Mouse (Mus musculus): ENCODE results near the gene Dnaaf2. TPM values are rescaled to one million over a fixed set of nuclear protein-coding genes. Genes with fewer than 3 reads are reported as not detected.

The Dnaaf2 gene
- polyA plus RNA-seq, 1 experiment from 2014 or later: 11.1 TPM

DNA sequence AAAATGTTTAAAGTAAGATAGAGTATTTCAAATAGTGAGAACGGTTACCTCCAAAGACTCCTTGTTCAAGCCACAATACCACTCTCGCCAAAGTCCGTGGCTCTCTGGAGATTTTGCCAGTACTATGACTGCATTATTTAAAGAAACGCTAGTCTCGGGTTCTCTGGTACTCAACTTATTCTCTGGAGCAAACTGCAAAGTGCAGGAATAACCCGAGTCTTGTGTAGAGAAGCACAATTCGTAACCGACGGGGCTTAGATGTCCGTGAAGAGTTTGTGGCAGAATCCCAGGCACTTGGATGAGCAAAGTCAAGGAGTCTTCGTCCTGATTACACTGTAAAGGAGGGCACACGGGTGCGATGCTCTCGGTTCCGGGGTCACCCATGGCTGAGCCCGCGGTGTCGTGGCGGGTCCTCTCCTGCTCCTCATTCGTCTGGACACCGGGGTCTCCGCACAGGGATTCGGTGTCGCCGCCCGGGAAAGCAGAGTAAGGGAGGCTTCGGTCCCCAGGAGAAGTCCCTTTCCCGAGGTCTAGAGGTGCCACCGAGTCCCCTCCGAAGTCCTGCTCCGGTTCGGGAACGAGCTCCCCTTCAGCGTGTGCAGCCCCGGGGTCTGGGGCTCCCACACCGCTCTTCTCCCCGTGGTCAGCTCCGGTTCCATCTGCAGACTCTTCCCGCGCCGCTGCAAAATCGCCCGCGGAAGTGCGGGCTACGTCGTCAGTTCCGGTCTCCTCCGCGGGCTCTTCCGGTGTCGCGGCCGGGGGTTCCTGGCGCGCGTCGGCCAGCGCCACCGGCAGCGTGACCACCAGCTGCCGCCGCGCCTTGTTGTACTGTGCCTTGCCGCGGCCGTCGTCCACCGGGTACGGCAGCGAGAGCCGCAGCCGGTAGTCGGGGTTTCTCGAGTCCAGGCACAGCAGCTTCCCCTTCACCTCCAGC is 1.5 kb downstream of the Dnaaf2 start, which contains the start of gene Gm49383:
Gene Gm49383 (minus strand): TSS at position 661 of the 934 bp plus-strand sequence.
- Histone ChIP-seq H3K4me2 (peak within 1 kb of the TSS; percentile 91), H3K9me3 (replicated peaks) (no peaks in the 10 kb centered on the region), H3K27ac (peak within 1 kb of the TSS; percentile 91), H3K4me3 (peak within 1 kb of the TSS; percentile 93), H3K9ac (peak within 1 kb of the TSS; percentile 90), H3K27me3 (no peaks in the 10 kb centered on the region), H3K36me3 (ENCODE audit: poor library complexity, severe bottlenecking) (peaks cover 23% of the 10 kb centered on the region), H3K4me1 (peaks cover 29% of the 10 kb centered on the region)
- WGBS: under 1% methylated on average over 73 of the region's 75 CpGs
- peak; percentile 89 for ATAC-seq

DNA sequence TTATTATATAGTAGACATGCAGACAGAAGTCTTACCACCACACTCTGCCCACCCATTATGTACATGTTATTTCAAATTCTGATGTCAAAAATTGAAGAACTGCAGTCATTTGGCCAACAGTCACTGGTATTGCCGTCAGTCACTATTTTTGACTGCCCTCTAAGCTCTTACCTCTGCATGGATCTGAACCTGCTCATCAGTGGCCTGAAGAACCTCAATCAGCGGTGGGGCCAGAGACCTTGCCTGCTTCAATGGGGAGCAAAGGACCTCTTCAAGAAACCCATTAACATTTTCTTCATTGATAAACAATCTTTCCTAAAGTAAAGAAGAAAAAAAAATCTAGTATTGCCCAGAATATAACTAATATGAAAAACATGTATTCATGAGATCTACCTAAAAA is 5.6 kb downstream of the Dnaaf2 start:
- Histone ChIP-seq H3K4me3 (no peak overlapping the region), H3K9ac (no peak overlapping the region), H3K4me1 (peaks cover 13% of the 10 kb centered on the region), H3K27ac (no peak overlapping the region), H3K27me3 (no peaks in the 10 kb centered on the region), H3K9me3 (replicated peaks) (no peaks in the 10 kb centered on the region), H3K36me3 (ENCODE audit: poor library complexity, severe bottlenecking) (peaks cover 28% of the 10 kb centered on the region), H3K4me2 (no peak overlapping the region)
- 92% methylated on average over 2 of the region's 2 CpGs for WGBS
- no peak for ATAC-seq

DNA sequence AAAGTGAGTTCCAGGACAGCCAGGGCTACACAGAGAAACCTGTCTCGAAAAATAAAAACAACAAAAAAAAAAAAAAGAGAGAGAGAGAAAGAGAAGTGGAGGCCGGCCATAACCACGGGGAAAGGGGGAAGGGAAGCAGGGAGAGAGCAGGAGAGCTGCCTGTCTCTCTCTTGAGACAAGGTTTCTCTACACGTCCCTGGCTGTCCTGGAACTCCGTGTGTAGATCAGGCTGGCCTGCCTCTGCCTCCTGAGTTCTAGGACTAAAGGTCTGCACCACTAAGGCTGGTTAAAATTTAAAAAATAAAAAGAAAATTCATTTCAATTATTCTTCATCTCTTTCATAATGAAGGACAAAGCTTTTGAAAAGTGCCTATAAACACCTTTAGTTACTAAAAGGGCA is 6.8 kb downstream of the Dnaaf2 start:
- H3K9ac ChIP-seq: no peak overlapping the region
- WGBS: 92% methylated on average over 5 of the region's 5 CpGs
- no peak overlapping the region for H3K4me3 ChIP-seq
- H3K27me3 ChIP-seq: no peaks in the 10 kb centered on the region
- H3K9me3 ChIP-seq (replicated peaks): no peaks in the 10 kb centered on the region
- peaks cover 33% of the 10 kb centered on the region for H3K36me3 ChIP-seq (ENCODE audit: poor library complexity, severe bottlenecking)
- peaks cover 22% of the 10 kb centered on the region for H3K4me1 ChIP-seq
- no peak overlapping the region for H3K4me2 ChIP-seq
- H3K27ac ChIP-seq: no peak overlapping the region
- ATAC-seq: no peak

DNA sequence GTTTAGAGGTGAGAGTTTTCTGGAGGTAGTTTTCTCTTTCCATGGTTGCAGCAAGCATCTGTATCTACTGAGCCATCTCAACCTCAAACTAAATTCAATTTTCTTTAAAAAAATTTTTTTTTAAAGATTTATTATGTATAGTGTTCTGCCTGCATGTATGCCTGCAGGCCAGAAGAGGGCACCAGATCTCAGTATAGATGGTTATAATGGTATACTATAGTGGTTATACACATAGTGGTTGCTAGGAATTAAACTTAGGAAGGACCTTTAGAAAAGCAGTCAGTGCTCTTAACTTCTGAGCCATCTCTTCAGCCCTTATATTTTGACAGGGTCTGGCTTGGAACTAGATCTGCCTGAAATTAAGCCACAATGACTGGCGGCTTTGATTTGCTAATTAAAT is 7.7 kb downstream of the Dnaaf2 start:
- ATAC-seq: no peak
- Histone ChIP-seq H3K36me3 (ENCODE audit: poor library complexity, severe bottlenecking) (peaks cover 33% of the 10 kb centered on the region), H3K9me3 (replicated peaks) (no peaks in the 10 kb centered on the region), H3K4me3 (no peak overlapping the region), H3K27ac (no peak overlapping the region), H3K4me1 (peaks cover 17% of the 10 kb centered on the region), H3K4me2 (no peak overlapping the region), H3K9ac (no peak overlapping the region), H3K27me3 (no peaks in the 10 kb centered on the region)
- 93% methylated on average over 1 of the region's 1 CpGs for WGBS

DNA sequence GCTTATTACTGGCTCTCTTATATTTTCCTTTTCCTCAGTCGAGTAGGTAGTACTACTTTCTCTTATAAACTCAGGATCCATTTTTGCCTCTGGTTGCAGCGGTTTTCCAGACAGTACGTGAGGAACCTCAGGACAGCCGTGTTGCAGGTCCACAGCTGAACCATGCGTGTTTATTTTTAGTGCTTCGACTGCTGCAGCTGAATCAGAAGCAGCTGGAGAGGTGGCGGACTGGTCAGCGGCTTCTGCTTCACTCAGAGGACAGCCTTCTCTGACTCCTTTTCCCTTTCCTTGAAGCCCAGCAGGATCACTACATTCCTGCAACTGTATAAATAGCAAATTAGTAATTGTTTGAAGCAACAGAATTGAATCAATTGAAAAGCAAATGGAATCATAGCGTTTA is 8.2 kb downstream of the Dnaaf2 start:
- H3K4me3 ChIP-seq: no peak overlapping the region
- no peak for ATAC-seq
- H3K9me3 ChIP-seq (replicated peaks): no peaks in the 10 kb centered on the region
- WGBS: 96% methylated on average over 9 of the region's 9 CpGs
- H3K9ac ChIP-seq: no peak overlapping the region
- H3K4me2 ChIP-seq: no peak overlapping the region
- H3K4me1 ChIP-seq: peaks cover 18% of the 10 kb centered on the region
- H3K27ac ChIP-seq: no peak overlapping the region
- H3K27me3 ChIP-seq: no peaks in the 10 kb centered on the region
- peaks cover 33% of the 10 kb centered on the region for H3K36me3 ChIP-seq (ENCODE audit: poor library complexity, severe bottlenecking)

DNA sequence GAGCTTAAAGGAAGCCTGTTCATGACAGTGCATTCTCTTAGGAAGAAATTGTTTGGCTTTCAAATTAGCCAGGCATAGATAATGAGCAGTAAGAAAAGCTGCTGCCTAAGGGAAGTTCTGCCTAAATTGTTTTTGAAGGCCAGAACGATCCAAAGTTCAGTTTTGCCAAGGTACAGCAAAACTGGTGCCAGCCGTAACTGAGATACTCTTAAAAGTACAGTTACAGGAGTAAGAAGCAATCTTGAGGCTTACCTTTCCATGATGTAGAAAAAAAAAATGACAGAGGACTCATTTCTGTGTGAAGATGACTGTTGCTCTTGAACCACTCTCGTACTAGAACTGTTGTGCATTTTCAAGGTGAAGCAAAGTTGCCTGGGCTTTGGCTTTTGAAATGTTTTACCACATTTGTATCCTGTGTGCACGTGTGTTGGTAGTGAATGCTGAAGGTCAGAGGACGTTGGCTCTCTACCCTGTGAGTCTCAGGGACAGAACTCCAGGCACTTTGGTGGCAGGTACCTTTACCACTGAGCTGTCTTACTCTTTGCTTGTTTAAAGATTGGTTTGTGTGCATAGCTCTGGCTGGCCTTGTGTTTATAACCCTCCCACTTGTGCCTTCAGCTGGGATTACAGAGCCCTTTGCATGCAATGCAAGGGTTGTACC is 11.3 kb downstream of the Dnaaf2 start:
- Histone ChIP-seq H3K4me1 (peaks cover 32% of the 10 kb centered on the region), H3K4me2 (peak overlapping the region; percentile 5; the same call in 1 of the 2 replicates), H3K27ac (no peak overlapping the region), H3K27me3 (no peaks in the 10 kb centered on the region), H3K9ac (no peak overlapping the region), H3K4me3 (no peak overlapping the region), H3K36me3 (ENCODE audit: poor library complexity, severe bottlenecking) (peaks cover 35% of the 10 kb centered on the region), H3K9me3 (replicated peaks) (no peaks in the 10 kb centered on the region)
- ATAC-seq: no peak
- 70% methylated on average over 5 of the region's 5 CpGs for WGBS

DNA sequence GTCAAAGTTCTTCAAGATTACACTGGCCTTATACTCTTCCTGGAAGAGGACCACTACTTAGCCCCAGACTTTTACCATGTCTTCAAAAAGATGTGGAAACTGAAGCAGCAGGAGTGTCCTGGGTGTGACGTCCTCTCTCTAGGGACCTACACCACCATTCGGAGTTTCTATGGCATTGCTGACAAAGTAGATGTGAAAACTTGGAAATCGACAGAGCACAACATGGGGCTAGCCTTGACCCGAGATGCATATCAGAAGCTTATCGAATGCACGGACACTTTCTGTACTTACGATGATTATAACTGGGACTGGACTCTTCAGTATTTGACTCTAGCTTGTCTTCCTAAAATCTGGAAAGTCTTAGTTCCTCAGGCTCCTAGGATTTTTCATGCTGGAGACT is 12.9 kb downstream of the Dnaaf2 start:
- peaks cover 32% of the 10 kb centered on the region for H3K4me1 ChIP-seq
- peak overlapping the region; percentile 84 for H3K9ac ChIP-seq
- H3K4me3 ChIP-seq: peak overlapping the region; percentile 89
- ATAC-seq: no peak
- H3K27ac ChIP-seq: no peak overlapping the region
- H3K27me3 ChIP-seq: no peaks in the 10 kb centered on the region
- H3K4me2 ChIP-seq: peak overlapping the region; percentile 98
- H3K9me3 ChIP-seq (replicated peaks): no peaks in the 10 kb centered on the region
- WGBS: 78% methylated on average over 7 of the region's 7 CpGs
- peaks cover 39% of the 10 kb centered on the region for H3K36me3 ChIP-seq (ENCODE audit: poor library complexity, severe bottlenecking)

DNA sequence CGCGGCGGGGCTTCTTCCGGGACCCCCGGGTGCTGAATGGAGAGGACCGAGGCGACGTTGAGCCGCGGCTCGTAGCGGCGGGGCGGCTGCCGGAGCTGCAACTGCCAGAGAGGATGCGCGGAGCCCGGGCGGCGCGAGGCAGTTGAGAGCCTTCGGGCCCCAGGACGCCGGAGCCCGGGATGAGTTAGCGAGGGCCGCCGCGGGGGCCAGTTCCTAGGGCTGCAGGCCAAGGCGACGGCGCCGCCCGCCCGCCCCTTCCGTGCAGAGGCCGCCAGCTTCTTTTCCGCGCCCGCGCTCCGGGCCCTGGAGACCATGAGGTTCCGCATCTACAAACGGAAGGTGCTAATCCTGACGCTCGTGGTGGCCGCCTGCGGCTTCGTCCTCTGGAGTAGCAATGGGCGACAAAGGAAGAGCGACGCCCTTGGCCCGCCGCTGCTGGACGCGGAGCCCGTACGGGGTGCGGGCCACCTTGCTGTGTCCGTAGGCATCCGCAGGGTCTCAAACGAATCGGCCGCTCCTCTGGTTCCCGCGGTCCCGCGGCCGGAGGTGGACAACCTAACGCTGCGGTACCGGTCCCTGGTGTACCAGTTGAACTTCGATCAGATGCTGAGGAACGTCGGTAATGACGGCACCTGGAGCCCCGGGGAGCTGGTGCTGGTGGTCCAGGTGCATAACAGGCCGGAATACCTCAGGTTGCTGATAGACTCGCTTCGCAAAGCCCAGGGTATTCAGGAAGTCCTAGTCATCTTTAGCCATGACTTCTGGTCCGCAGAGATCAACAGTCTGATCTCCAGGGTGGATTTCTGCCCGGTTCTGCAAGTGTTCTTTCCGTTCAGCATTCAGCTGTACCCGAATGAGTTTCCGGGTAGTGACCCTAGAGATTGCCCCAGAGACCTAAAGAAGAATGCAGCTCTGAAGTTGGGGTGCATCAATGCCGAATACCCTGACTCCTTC is 13.6 kb downstream of the Dnaaf2 start:
- Histone ChIP-seq H3K27me3 (no peaks in the 10 kb centered on the region), H3K4me1 (peaks cover 32% of the 10 kb centered on the region), H3K9me3 (replicated peaks) (no peaks in the 10 kb centered on the region), H3K9ac (peak overlapping the region; percentile 84), H3K4me2 (peak overlapping the region; percentile 98), H3K27ac (peak overlapping the region; percentile 84), H3K36me3 (ENCODE audit: poor library complexity, severe bottlenecking) (peaks cover 32% of the 10 kb centered on the region), H3K4me3 (peak overlapping the region; percentile 89)
- 3% methylated on average over 57 of the region's 86 CpGs for WGBS
- ATAC-seq: peak; percentile 73

DNA sequence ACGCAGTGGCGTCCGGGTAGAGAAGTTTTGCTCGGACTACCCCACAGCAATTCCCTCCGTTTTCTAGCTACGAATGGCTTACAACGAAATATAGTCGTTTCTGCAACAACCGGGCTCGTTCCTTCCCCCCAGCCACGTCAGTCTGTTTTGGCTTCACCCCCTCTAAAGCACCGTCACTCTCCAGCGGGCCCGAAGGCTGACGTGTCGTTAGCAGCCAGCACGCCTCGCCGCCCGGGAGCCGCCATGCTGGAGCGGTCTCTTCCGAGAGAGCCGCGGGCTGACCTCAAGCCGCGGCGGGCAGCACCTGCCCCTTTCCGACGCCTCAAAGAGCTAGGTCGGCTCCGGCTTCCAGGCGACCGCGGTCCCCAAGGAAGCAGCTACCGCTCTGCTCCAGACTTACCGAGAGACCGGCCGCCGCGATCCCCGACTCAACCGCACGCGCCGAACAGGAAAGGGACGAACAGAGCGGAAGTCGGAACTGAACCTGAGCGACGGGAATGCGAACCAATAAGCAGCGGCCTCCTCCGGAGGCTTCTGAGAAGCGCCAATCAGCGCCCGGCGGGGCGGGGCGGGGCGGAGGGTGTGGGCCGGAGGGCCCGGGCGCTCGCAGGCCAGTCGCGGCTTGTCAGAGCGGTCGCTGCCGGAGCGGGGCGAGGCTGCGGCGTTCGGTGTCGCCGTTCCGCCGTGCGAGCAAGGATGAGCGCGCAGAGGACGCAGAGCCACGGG is 14.5 kb downstream of the Dnaaf2 start, which contains the start of the genes Rpl36al and Mgat2:
Gene Rpl36al (minus strand): TSS at position 501 of the 726 bp plus-strand sequence.
Gene Mgat2 (plus strand): TSS at position 575 of the 726 bp plus-strand sequence.
- H3K4me3 ChIP-seq: peak within 1 kb of the TSS; percentile 89
- peaks cover 32% of the 10 kb centered on the region for H3K4me1 ChIP-seq
- H3K9me3 ChIP-seq (replicated peaks): no peaks in the 10 kb centered on the region
- H3K36me3 ChIP-seq (ENCODE audit: poor library complexity, severe bottlenecking): peaks cover 25% of the 10 kb centered on the region
- peak within 1 kb of the TSS; percentile 84 for H3K9ac ChIP-seq
- peak within 1 kb of the TSS; percentile 84 for H3K27ac ChIP-seq
- H3K4me2 ChIP-seq: peak within 1 kb of the TSS; percentile 98
- ATAC-seq: peak; percentile 100
- WGBS: under 1% methylated on average over 82 of the region's 84 CpGs
- no peaks in the 10 kb centered on the region for H3K27me3 ChIP-seq

DNA sequence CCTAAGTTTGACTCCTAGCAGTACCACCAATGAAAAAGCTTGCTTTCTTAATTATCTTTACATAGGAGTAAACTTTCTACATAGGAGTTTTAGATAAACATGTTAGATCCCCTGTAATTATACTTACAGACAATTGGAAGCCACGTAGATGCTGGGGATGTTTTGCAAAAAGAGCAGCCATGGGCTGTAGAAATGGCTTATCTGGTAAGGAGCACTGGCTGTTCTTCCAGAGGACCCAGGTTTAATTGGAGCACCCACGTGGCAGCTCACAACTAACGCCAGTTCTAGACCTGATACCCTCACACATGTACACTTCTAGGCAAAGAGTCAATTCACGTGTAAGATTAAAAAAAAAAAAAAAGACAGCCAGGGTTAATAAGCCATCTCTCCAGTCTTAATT is 16.4 kb downstream of the Dnaaf2 start:
- 87% methylated on average over 4 of the region's 4 CpGs for WGBS
- Histone ChIP-seq H3K9ac (no peak overlapping the region), H3K27ac (no peak overlapping the region), H3K4me2 (no peak overlapping the region), H3K9me3 (replicated peaks) (no peaks in the 10 kb centered on the region), H3K4me3 (no peak overlapping the region), H3K27me3 (no peaks in the 10 kb centered on the region), H3K36me3 (ENCODE audit: poor library complexity, severe bottlenecking) (peaks cover 15% of the 10 kb centered on the region), H3K4me1 (peaks cover 25% of the 10 kb centered on the region)
- no peak for ATAC-seq

DNA sequence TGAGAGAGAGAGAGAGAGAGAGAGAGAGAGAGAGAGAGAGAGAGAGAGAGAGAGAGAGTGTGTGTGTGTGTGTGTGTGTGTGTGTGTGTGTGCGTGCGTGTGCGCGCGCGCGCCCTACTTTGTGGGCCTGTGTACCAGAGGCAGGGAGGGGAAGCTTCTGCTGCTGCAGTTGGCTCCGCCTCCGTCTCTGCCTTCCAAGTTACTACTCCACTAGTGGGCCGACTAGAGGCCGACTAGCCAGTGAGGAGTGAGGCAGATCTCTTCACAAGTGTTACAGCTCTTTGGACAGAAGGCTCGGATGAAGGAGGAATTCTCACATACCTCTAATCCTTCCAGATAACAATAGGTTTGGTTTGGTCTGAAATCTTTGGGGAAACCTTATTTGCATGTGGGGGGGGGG is 18.9 kb downstream of the Dnaaf2 start:
- H3K36me3 ChIP-seq (ENCODE audit: poor library complexity, severe bottlenecking): peaks cover 25% of the 10 kb centered on the region
- H3K4me2 ChIP-seq: no peak overlapping the region
- H3K9ac ChIP-seq: no peak overlapping the region
- no peak overlapping the region for H3K4me3 ChIP-seq
- H3K4me1 ChIP-seq: peaks cover 9% of the 10 kb centered on the region
- H3K9me3 ChIP-seq (replicated peaks): no peaks in the 10 kb centered on the region
- WGBS: 74% methylated on average over 12 of the region's 12 CpGs
- no peaks in the 10 kb centered on the region for H3K27me3 ChIP-seq
- no peak for ATAC-seq
- no peak overlapping the region for H3K27ac ChIP-seq

All from forebrain, embryonic 13.5 days (tissue).